Mouse (Mus musculus) stomach, postnatal 0 days (tissue): ENCODE results near the gene Afmid. TPM values are rescaled to one million over a fixed set of nuclear protein-coding genes. Genes with fewer than 3 reads are reported as not detected.

Source experiments
- ATAC-seq: fragments of 200-750 bp; cut with Nextera tagmentation; 2 replicates; pipeline ENCODE4 v1.8.0; 2017; ENCODE audit not compliant: low FRiP score, low TSS enrichment
- DNase-seq: peaks from one replicate; pipeline ENCODE4 v3.0.0-alpha.2; 2016; ENCODE audit warnings: low spot score
- H3K27ac ChIP-seq: fragments of 300-500 bp; sonication (generic); replicated peaks from 2 replicates; pipeline ENCODE4 v1.5.1; 2014; ENCODE audit warnings: mild to moderate bottlenecking, control low read depth
- H3K27me3 ChIP-seq: fragments of 300-500 bp; sonication (generic); 2 replicates; pipeline ENCODE4 v1.6.1; 2014; ENCODE audit warnings: low read length; ENCODE audit not compliant: control insufficient read depth, insufficient read depth
- H3K36me3 ChIP-seq: fragments of 300-500 bp; sonication (generic); 2 replicates; pipeline ENCODE4 v1.6.1; 2014; ENCODE audit warnings: low read length, mixed read lengths; ENCODE audit not compliant: control insufficient read depth, insufficient read depth
- H3K4me1 ChIP-seq: fragments of 300-500 bp; sonication (generic); replicated peaks from 2 replicates; pipeline ENCODE4 v1.6.1; 2014; ENCODE audit warnings: antibody characterized with exemption; ENCODE audit not compliant: control insufficient read depth, insufficient read depth
- H3K4me2 ChIP-seq: fragments of 300-500 bp; sonication (generic); replicated peaks from 2 replicates; pipeline ENCODE4 v1.6.1; 2014; ENCODE audit warnings: low read depth, mild to moderate bottlenecking, control low read depth, moderate library complexity
- H3K4me3 ChIP-seq: fragments of 300-500 bp; sonication (generic); 2 replicates; pipeline ENCODE4 v1.5.1; 2014; ENCODE audit warnings: low read depth, low read length, control low read depth
- H3K9ac ChIP-seq: fragments of 300-500 bp; sonication (generic); 2 replicates; pipeline ENCODE4 v1.6.1; 2014; ENCODE audit warnings: mild to moderate bottlenecking, low read length, control low read depth, mixed read lengths
- H3K9me3 ChIP-seq: fragments of 300-500 bp; sonication (generic); 2 replicates; pipeline ENCODE4 v1.6.1; 2016; ENCODE audit warnings: low read length; ENCODE audit not compliant: control insufficient read depth
- CTCF ChIP-seq: IDR thresholded peaks from 2 replicates; pipeline ENCODE4 v1.5.1; 2016; ENCODE audit warnings: antibody characterized with exemption, low read depth, mild to moderate bottlenecking, moderate library complexity
- EP300 ChIP-seq: optimal IDR thresholded peaks from 2 replicates; pipeline ENCODE3; 2016; ENCODE audit warnings: antibody characterized with exemption
- WGBS: fragments of 180-500 bp; shearing (Covaris S2); extraction: QIAGEN DNeasy Blood & Tissue Kit; methylation state at CpG from one replicate; pipeline ENCODE4 v1.1.7; 2014; 5-methylcytosine and 5-hydroxymethylcytosine counted together
- polyA plus RNA-seq: library from polyadenylated mRNA; unstranded; fragments of >200 nt; fragmentation: Nextera tagmentation; extraction: Ambion mirVana; gene quantifications from 2 replicates; pipeline ENCODE4 v1.2.1, GENCODE M21; 2015

The Afmid gene
- polyA plus RNA-seq, 1 experiment from 2014 or later, result 5.7 TPM

DNA sequence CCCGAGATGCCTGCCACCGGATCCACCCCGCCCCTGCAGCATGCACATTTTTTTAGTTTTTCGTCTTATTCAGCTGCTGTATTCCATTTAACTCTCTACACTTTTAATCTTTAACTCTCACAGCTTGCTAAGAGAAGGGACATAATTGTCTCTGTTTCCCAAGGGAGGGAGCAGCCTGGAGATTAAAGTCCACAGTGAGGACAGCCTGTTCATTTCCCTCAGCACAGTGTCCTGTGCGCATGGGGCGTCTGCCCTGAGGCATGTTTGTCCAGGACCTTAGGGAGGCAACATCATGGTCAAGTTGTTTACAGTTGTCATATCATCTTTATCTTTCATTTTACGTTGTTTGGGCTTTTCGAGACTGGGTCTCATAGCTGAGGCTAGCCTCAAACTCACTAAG, 8.4 kb downstream of the Afmid start:
- Histone ChIP-seq H3K27me3 (no peaks in the 10 kb centered on the region), H3K27ac (no peak overlapping the region), H3K4me3 (no peak overlapping the region), H3K4me2 (no peak overlapping the region), H3K9ac (no peak overlapping the region), H3K36me3 (no peaks in the 10 kb centered on the region), H3K9me3 (no peaks in the 10 kb centered on the region), H3K4me1 (peaks cover 4% of the 10 kb centered on the region)
- TF ChIP-seq EP300 (no peak), CTCF (no peak)
- ATAC-seq (no peak), DNase-seq (no peak)
- 81% methylated on average over 8 of the region's 8 CpGs for WGBS

DNA sequence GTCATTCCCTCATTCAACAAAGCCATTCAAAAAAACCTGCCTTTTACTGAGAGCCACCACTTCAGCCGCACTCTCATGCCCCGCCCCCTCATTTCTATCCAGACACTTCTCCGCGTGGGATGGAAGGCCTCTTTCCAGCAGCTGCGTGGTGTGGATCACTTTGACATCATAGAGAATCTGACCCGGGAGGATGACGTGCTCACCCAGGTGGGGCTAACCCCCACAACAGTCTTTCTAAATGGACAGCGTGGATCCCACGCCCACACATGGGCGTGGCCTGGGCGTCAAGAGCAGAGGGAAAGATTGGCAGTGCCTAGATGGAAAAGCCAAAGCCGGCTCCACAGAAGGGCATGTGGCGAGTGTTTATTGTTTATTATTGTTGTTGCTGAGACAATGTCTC, 10.6 kb downstream of the Afmid start:
- no peak overlapping the region for H3K4me3 ChIP-seq
- H3K36me3 ChIP-seq, result no peaks in the 10 kb centered on the region
- peak; percentile 62 for DNase-seq
- H3K27me3 ChIP-seq, result no peaks in the 10 kb centered on the region
- H3K4me2 ChIP-seq, result peak overlapping the region; percentile 6; the same call in 1 of the 2 replicates
- H3K9me3 ChIP-seq, result no peaks in the 10 kb centered on the region
- H3K9ac ChIP-seq, result no peak overlapping the region
- no peak for ATAC-seq
- H3K4me1 ChIP-seq, result no peaks in the 10 kb centered on the region
- WGBS, result 24% methylated on average over 13 of the region's 13 CpGs
- TF ChIP-seq CTCF, result no peak
- no peak for TF ChIP-seq EP300
- H3K27ac ChIP-seq, result no peak overlapping the region

DNA sequence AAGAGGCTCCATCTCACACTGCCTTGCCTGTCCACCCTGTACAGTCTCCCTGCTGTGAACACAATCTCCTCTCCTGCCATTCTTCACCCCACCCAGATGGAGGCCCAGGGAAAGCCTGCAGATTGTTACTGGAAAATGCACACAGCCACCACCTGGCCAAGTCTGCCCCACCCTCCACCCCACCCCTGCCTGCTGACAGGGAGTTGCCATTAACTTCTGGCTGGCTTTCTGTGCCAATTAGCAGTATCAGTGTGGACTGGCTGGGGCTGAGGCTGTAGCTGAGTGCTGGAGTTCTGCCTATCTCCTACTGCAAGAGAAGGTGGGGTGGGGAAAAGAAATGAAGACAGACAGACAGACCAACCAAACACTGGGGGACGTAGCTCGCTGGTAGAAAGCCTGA, 12.8 kb downstream of the Afmid start:
- Histone ChIP-seq H3K4me2 (no peak overlapping the region), H3K9me3 (no peaks in the 10 kb centered on the region), H3K36me3 (no peaks in the 10 kb centered on the region), H3K4me1 (no peaks in the 10 kb centered on the region), H3K4me3 (no peak overlapping the region), H3K9ac (no peak overlapping the region), H3K27ac (peak overlapping the region; percentile 76), H3K27me3 (no peaks in the 10 kb centered on the region)
- peak; percentile 91 for DNase-seq
- WGBS, result 32% methylated on average over 2 of the region's 2 CpGs
- TF ChIP-seq CTCF (no peak), EP300 (no peak)
- ATAC-seq, result peak; percentile 81

DNA sequence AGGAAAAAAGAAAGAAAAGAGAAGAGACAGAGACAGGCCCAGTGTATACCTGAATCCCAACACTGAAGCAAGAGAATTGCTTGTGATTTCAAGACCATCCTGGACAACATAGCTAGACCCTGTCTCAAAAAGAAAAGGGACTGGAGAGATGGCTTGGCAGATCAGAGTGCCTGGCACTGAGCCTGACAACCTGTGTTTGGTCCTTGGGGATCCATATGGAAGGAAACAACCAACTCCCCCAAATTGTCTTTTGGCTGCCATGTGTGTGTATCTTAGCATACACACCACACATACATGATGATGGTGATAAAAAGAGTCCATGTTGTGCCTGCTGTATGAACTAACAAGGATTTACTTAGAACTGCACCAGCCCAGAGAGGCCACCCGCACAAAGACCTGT, 13.3 kb downstream of the Afmid start:
- 71% methylated on average over 1 of the region's 1 CpGs for WGBS
- Histone ChIP-seq H3K4me3 (no peak overlapping the region), H3K4me2 (no peak overlapping the region), H3K4me1 (no peaks in the 10 kb centered on the region), H3K9me3 (no peaks in the 10 kb centered on the region), H3K27ac (peak overlapping the region; percentile 76), H3K36me3 (no peaks in the 10 kb centered on the region), H3K9ac (no peak overlapping the region), H3K27me3 (no peaks in the 10 kb centered on the region)
- no peak for ATAC-seq
- TF ChIP-seq CTCF (no peak), EP300 (no peak)
- DNase-seq, result no peak

DNA sequence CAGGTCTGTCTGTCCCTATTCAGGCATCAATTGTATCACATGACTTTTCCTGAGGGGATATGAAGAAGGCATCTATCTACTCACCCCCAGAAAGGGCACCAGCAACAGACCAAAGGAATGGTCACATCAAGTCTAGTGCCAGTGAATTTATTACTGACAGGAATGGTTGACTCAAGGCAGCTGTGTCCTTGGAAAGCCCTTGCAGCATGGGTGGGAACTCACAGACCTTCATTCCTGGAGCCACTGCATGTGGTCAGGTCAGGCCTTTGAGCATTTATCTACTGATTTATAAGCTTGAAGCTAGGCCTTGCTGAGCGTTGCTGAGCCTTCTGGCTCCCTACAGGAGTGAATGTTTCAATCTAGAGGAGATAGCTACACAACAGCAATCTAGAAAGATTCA, 15.2 kb downstream of the Afmid start:
- ATAC-seq, result no peak
- WGBS, result 50% methylated on average over 1 of the region's 1 CpGs
- Histone ChIP-seq H3K27me3 (no peaks in the 10 kb centered on the region), H3K4me3 (no peak overlapping the region), H3K9ac (no peak overlapping the region), H3K4me2 (no peak overlapping the region), H3K27ac (no peak overlapping the region), H3K4me1 (no peaks in the 10 kb centered on the region), H3K36me3 (no peaks in the 10 kb centered on the region), H3K9me3 (no peaks in the 10 kb centered on the region)
- TF ChIP-seq CTCF (no peak), EP300 (no peak)
- DNase-seq, result no peak

DNA sequence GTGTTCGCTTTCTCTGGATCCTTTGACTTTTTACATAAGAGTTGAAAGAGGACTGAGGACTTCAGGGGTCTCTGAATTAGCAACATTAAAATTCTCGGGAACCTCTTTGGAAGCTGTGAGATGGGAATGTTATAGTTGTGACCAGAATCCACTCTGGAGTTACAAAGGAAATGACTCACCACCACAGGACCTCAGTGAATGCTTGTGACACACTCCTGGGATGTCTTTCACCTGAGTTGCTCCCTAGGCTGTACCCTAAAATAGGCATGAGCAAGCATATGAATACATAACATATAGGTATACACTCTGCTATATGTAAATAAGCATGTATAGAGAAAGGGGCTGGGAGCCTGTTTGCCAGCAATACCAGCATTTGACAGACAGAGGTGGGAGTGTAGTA, 17.7 kb downstream of the Afmid start:
- no peak overlapping the region for H3K4me3 ChIP-seq
- WGBS, result 84% methylated on average over 2 of the region's 2 CpGs
- peaks cover 5% of the 10 kb centered on the region; the same call in 1 of the 2 replicates for H3K4me1 ChIP-seq
- no peak overlapping the region for H3K9ac ChIP-seq
- no peak for ATAC-seq
- DNase-seq, result no peak
- no peaks in the 10 kb centered on the region for H3K36me3 ChIP-seq
- no peak for TF ChIP-seq CTCF
- no peak for TF ChIP-seq EP300
- no peak overlapping the region for H3K27ac ChIP-seq
- no peaks in the 10 kb centered on the region for H3K9me3 ChIP-seq
- no peak overlapping the region for H3K4me2 ChIP-seq
- H3K27me3 ChIP-seq, result no peaks in the 10 kb centered on the region
